Mouse (Mus musculus): ENCODE data around the gene 1700102P08Rik. TPM values are rescaled to one million over a fixed set of nuclear protein-coding genes. Genes with fewer than 3 reads are reported as not detected.

Gene 1700102P08Rik
- polyA plus RNA-seq, 1 experiment from 2014 or later = 0.78 TPM

- DNase-seq (no peak), ATAC-seq (ENCODE audit: insufficient read depth) (no peak)
- Histone ChIP-seq H3K4me1 (ENCODE audit: insufficient read depth) (peaks cover 5% of the 10 kb centered on the region; the same call in 1 of the 2 replicates), H3K27me3 (ENCODE audit: insufficient read depth, low read length) (no peaks in the 10 kb centered on the region), H3K4me3 (ENCODE audit: low read depth, low read length) (peak overlapping the region; percentile 87), H3K4me2 (peak overlapping the region; percentile 85), H3K9me3 (ENCODE audit: low read depth, low read length) (no peaks in the 10 kb centered on the region), H3K27ac (ENCODE audit: low read depth) (peak overlapping the region; percentile 97), H3K9ac (peak overlapping the region; percentile 15), H3K36me3 (ENCODE audit: insufficient read depth) (peaks cover 25% of the 10 kb centered on the region)
- WGBS = 83% methylated on average over 1 of the region's 1 CpGs
- no peak for TF ChIP-seq CTCF (IDR thresholded peaks at IDR 0.05; ENCODE audit: low read depth)
Observed at GRCm38 (mm10) chr9:108459939-108460318, 67.3 kb downstream of the 1700102P08Rik start.

Other genes starting within 250 kb of the 1700102P08Rik start
- gene Bsn, start 202.4 kb upstream of the 1700102P08Rik start, polyA plus RNA-seq (2014; fragmentation: Nextera tagmentation; extraction: Ambion mirVana) = 0.15 and 0.24 TPM in 2 replicates
- 102 and 106 TPM in 2 replicates for gene Dag1, start 128.8 kb upstream of the 1700102P08Rik start, polyA plus RNA-seq (2014; fragmentation: Nextera tagmentation; extraction: Ambion mirVana)
- 33.1 and 34.3 TPM in 2 replicates for gene Nicn1, start 102.4 kb upstream of the 1700102P08Rik start, polyA plus RNA-seq (2014; fragmentation: Nextera tagmentation; extraction: Ambion mirVana)
- 20.9 and 21.3 TPM in 2 replicates for gene Amt, start 96.0 kb upstream of the 1700102P08Rik start, polyA plus RNA-seq (2014; fragmentation: Nextera tagmentation; extraction: Ambion mirVana)
- 321 and 332 TPM in 2 replicates for gene Rhoa, start 86.7 kb upstream of the 1700102P08Rik start, polyA plus RNA-seq (2014; fragmentation: Nextera tagmentation; extraction: Ambion mirVana)
- 20.1 and 24.9 TPM in 2 replicates for gene Tcta, start 86.6 kb upstream of the 1700102P08Rik start, polyA plus RNA-seq (2014; fragmentation: Nextera tagmentation; extraction: Ambion mirVana)
- 617 and 664 TPM in 2 replicates for gene Gpx1, start 53.9 kb upstream of the 1700102P08Rik start, polyA plus RNA-seq (2014; fragmentation: Nextera tagmentation; extraction: Ambion mirVana)
- gene Usp4, start 45.0 kb upstream of the 1700102P08Rik start, polyA plus RNA-seq (2014; fragmentation: Nextera tagmentation; extraction: Ambion mirVana) = 110 and 113 TPM in 2 replicates
- 3.0 and 4.1 TPM in 2 replicates for gene Ccdc36, start 35.7 kb downstream of the 1700102P08Rik start, polyA plus RNA-seq (2014; fragmentation: Nextera tagmentation; extraction: Ambion mirVana)
- gene BC048562, start 43.7 kb downstream of the 1700102P08Rik start, polyA plus RNA-seq (2014; fragmentation: Nextera tagmentation; extraction: Ambion mirVana) = not detected in 2 replicates
- 46.7 and 46.9 TPM in 2 replicates for gene Ccdc71, start 67.7 kb downstream of the 1700102P08Rik start, polyA plus RNA-seq (2014; fragmentation: Nextera tagmentation; extraction: Ambion mirVana)
- gene Klhdc8b, start 68.8 kb downstream of the 1700102P08Rik start, polyA plus RNA-seq (2014; fragmentation: Nextera tagmentation; extraction: Ambion mirVana) = 46.4 and 46.7 TPM in 2 replicates
- gene Lamb2, start 86.9 kb downstream of the 1700102P08Rik start, polyA plus RNA-seq (2014; fragmentation: Nextera tagmentation; extraction: Ambion mirVana) = 47.9 and 48.6 TPM in 2 replicates
- gene Usp19, start 97.8 kb downstream of the 1700102P08Rik start, polyA plus RNA-seq (2014; fragmentation: Nextera tagmentation; extraction: Ambion mirVana) = 56.9 and 63.3 TPM in 2 replicates
- 97.1 and 97.7 TPM in 2 replicates for gene Qars, start 114.9 kb downstream of the 1700102P08Rik start, polyA plus RNA-seq (2014; fragmentation: Nextera tagmentation; extraction: Ambion mirVana)
- gene Qrich1, start 124.0 kb downstream of the 1700102P08Rik start, polyA plus RNA-seq (2014; fragmentation: Nextera tagmentation; extraction: Ambion mirVana) = 139 and 145 TPM in 2 replicates
- 199 and 202 TPM in 2 replicates for gene Impdh2, start 167.5 kb downstream of the 1700102P08Rik start, polyA plus RNA-seq (2014; fragmentation: Nextera tagmentation; extraction: Ambion mirVana)
- gene Ndufaf3, start 174.6 kb downstream of the 1700102P08Rik start, polyA plus RNA-seq (2014; fragmentation: Nextera tagmentation; extraction: Ambion mirVana) = 39.7 and 46.9 TPM in 2 replicates
- 112 and 127 TPM in 2 replicates for gene Dalrd3, start 177.1 kb downstream of the 1700102P08Rik start, polyA plus RNA-seq (2014; fragmentation: Nextera tagmentation; extraction: Ambion mirVana)
- 106 and 117 TPM in 2 replicates for gene Wdr6, start 185.9 kb downstream of the 1700102P08Rik start, polyA plus RNA-seq (2014; fragmentation: Nextera tagmentation; extraction: Ambion mirVana)
- gene P4htm, start 204.9 kb downstream of the 1700102P08Rik start, polyA plus RNA-seq (2014; fragmentation: Nextera tagmentation; extraction: Ambion mirVana) = 5.7 and 6.1 TPM in 2 replicates